Mouse (Mus musculus): ENCODE results near the gene Hdac7.

GRCm38 (mm10) chr15:97813452-97814204 lies 30.7 kb downstream of the Hdac7 start:
- TF ChIP-seq CTCF (conservative IDR thresholded peaks at IDR 0.05; ENCODE audit: low read length), result no peak
- TF ChIP-seq POU5F1 (IDR thresholded peaks at IDR 0.05; ENCODE audit: borderline replicate concordance, low read length), result no peak

All from E14TG2a.4 (cell line).